Mouse (Mus musculus) liver, embryonic 11.5 days (tissue): ENCODE results near the gene Kif5c. TPM values are rescaled to one million over a fixed set of nuclear protein-coding genes. Genes with fewer than 3 reads are reported as not detected.

Experiments used
- ATAC-seq: fragments of 200-750 bp; cut with Nextera tagmentation; replicated peaks from 2 replicates; pipeline ENCODE4 v1.8.0; 2017; ENCODE audit warnings: moderate number of reproducible peaks, mild to moderate bottlenecking, moderate TSS enrichment, moderate library complexity; ENCODE audit not compliant: low FRiP score
- DNase-seq: peaks from one replicate; pipeline ENCODE4 v3.0.0-alpha.2; 2017; ENCODE audit warnings: low spot score
- H3K27ac ChIP-seq: fragments of 300-500 bp; sonication (generic); 2 replicates; pipeline ENCODE4 v1.5.1; 2014; ENCODE audit warnings: mild to moderate bottlenecking, low read depth, low read length, control low read depth
- H3K27me3 ChIP-seq: fragments of 300-500 bp; sonication (generic); replicated peaks from 2 replicates; pipeline ENCODE4 v1.6.1; 2014; ENCODE audit warnings: low read length, mixed read lengths; ENCODE audit not compliant: control insufficient read depth, insufficient read depth
- H3K36me3 ChIP-seq: fragments of 300-500 bp; sonication (generic); 2 replicates; pipeline ENCODE4 v1.6.1; 2014; ENCODE audit warnings: mild to moderate bottlenecking, low read length, moderate library complexity, mixed read lengths; ENCODE audit not compliant: control insufficient read depth, insufficient read depth
- H3K4me1 ChIP-seq: fragments of 300-500 bp; sonication (generic); replicated peaks from 2 replicates; pipeline ENCODE4 v1.6.1; 2014; ENCODE audit warnings: low read length, mixed read lengths; ENCODE audit not compliant: control insufficient read depth, insufficient read depth
- H3K4me2 ChIP-seq: fragments of 300-500 bp; sonication (generic); 2 replicates; pipeline ENCODE4 v1.6.1; 2014; ENCODE audit warnings: mild to moderate bottlenecking, control low read depth, moderate library complexity
- H3K4me3 ChIP-seq: fragments of 300-500 bp; sonication (generic); 2 replicates; pipeline ENCODE4 v1.5.1; 2014; ENCODE audit warnings: low read depth, low read length, control low read depth
- H3K9ac ChIP-seq: fragments of 300-500 bp; sonication (generic); 2 replicates; pipeline ENCODE4 v1.6.1; 2014; ENCODE audit warnings: low read depth, low read length, control low read depth
- H3K9me3 ChIP-seq: fragments of 300-500 bp; sonication (generic); 2 replicates; pipeline ENCODE4 v1.6.1; 2016; ENCODE audit warnings: low read length, inconsistent platforms, mixed read lengths; ENCODE audit not compliant: control insufficient read depth
- WGBS: fragments of 180-500 bp; shearing (Covaris S2); extraction: QIAGEN DNeasy Blood & Tissue Kit; methylation state at CpG from one replicate; pipeline ENCODE4 v1.1.7; 2014; 5-methylcytosine and 5-hydroxymethylcytosine counted together
- polyA plus RNA-seq: library from polyadenylated mRNA; unstranded; fragments of >200 nt; fragmentation: Nextera tagmentation; extraction: Ambion mirVana; gene quantifications from 2 replicates; pipeline ENCODE4 v1.2.1, GENCODE M21; 2014

The Kif5c gene
- polyA plus RNA-seq, 1 experiment from 2014 or later: 0.78 TPM

- ATAC-seq (no peak), DNase-seq (no peak)
- H3K9ac ChIP-seq: no peak overlapping the region
- H3K36me3 ChIP-seq: no peaks in the 10 kb centered on the region
- no peaks in the 10 kb centered on the region for H3K27me3 ChIP-seq
- no peak overlapping the region for H3K4me3 ChIP-seq
- no peaks in the 10 kb centered on the region for H3K4me1 ChIP-seq
- H3K9me3 ChIP-seq: no peaks in the 10 kb centered on the region
- H3K4me2 ChIP-seq: no peak overlapping the region
- WGBS: 62% methylated on average over 7 of the region's 7 CpGs
- H3K27ac ChIP-seq: no peak overlapping the region
Observed at GRCm38 (mm10) chr2:49746947-49747346, 127.8 kb downstream of the Kif5c start.

GRCm38 (mm10) chr2:49747670-49748069, 128.6 kb downstream of the Kif5c start:
- Histone ChIP-seq H3K4me2 (no peak overlapping the region), H3K27ac (no peak overlapping the region), H3K4me1 (no peaks in the 10 kb centered on the region), H3K27me3 (no peaks in the 10 kb centered on the region), H3K9me3 (no peaks in the 10 kb centered on the region), H3K9ac (no peak overlapping the region), H3K36me3 (no peaks in the 10 kb centered on the region), H3K4me3 (no peak overlapping the region)
- no peak for ATAC-seq
- 89% methylated on average over 2 of the region's 2 CpGs for WGBS
- no peak for DNase-seq

- Histone ChIP-seq H3K9ac (no peak overlapping the region), H3K9me3 (no peaks in the 10 kb centered on the region), H3K4me3 (no peak overlapping the region), H3K4me2 (no peak overlapping the region), H3K36me3 (no peaks in the 10 kb centered on the region), H3K27ac (no peak overlapping the region), H3K27me3 (no peaks in the 10 kb centered on the region), H3K4me1 (no peaks in the 10 kb centered on the region)
- ATAC-seq: no peak
- 74% methylated on average over 14 of the region's 14 CpGs for WGBS
- DNase-seq: no peak
Observed at GRCm38 (mm10) chr2:49748628-49749342, 129.7 kb downstream of the Kif5c start.

GRCm38 (mm10) chr2:49749730-49750576, 130.9 kb downstream of the Kif5c start:
- Histone ChIP-seq H3K4me3 (no peak overlapping the region), H3K36me3 (no peaks in the 10 kb centered on the region), H3K27me3 (no peaks in the 10 kb centered on the region), H3K27ac (no peak overlapping the region), H3K4me2 (no peak overlapping the region), H3K9ac (no peak overlapping the region), H3K9me3 (no peaks in the 10 kb centered on the region), H3K4me1 (no peaks in the 10 kb centered on the region)
- ATAC-seq (no peak), DNase-seq (no peak)
- 74% methylated on average over 11 of the region's 11 CpGs for WGBS

GRCm38 (mm10) chr2:49751544-49752210, 132.6 kb downstream of the Kif5c start:
- H3K4me3 ChIP-seq: no peak overlapping the region
- H3K9me3 ChIP-seq: no peaks in the 10 kb centered on the region
- H3K9ac ChIP-seq: no peak overlapping the region
- H3K36me3 ChIP-seq: no peaks in the 10 kb centered on the region
- H3K27ac ChIP-seq: no peak overlapping the region
- ATAC-seq (no peak), DNase-seq (no peak)
- H3K4me2 ChIP-seq: no peak overlapping the region
- no peaks in the 10 kb centered on the region for H3K4me1 ChIP-seq
- 77% methylated on average over 10 of the region's 10 CpGs for WGBS
- H3K27me3 ChIP-seq: no peaks in the 10 kb centered on the region

- H3K4me2 ChIP-seq: no peak overlapping the region
- no peak for DNase-seq
- no peaks in the 10 kb centered on the region for H3K27me3 ChIP-seq
- no peaks in the 10 kb centered on the region for H3K4me1 ChIP-seq
- no peak overlapping the region for H3K4me3 ChIP-seq
- 80% methylated on average over 8 of the region's 8 CpGs for WGBS
- no peak for ATAC-seq
- no peak overlapping the region for H3K27ac ChIP-seq
- H3K36me3 ChIP-seq: no peaks in the 10 kb centered on the region
- no peak overlapping the region for H3K9ac ChIP-seq
- no peaks in the 10 kb centered on the region for H3K9me3 ChIP-seq
Observed at GRCm38 (mm10) chr2:49752211-49752607, 133.1 kb downstream of the Kif5c start.

- Histone ChIP-seq H3K4me3 (no peak overlapping the region), H3K27me3 (no peaks in the 10 kb centered on the region), H3K9me3 (no peaks in the 10 kb centered on the region), H3K36me3 (no peaks in the 10 kb centered on the region), H3K4me2 (no peak overlapping the region), H3K9ac (no peak overlapping the region), H3K4me1 (no peaks in the 10 kb centered on the region), H3K27ac (no peak overlapping the region)
- ATAC-seq (no peak), DNase-seq (no peak)
- WGBS: 76% methylated on average over 3 of the region's 3 CpGs
Observed at GRCm38 (mm10) chr2:49753062-49753461, 134.0 kb downstream of the Kif5c start.

- no peak for DNase-seq
Observed at GRCm38 (mm10) chr2:49755054-49755453, 136.0 kb downstream of the Kif5c start.

More at GRCm38 (mm10) chr2:49755054-49755453, 136.0 kb downstream of the Kif5c start:
- Histone ChIP-seq H3K27me3 (no peaks in the 10 kb centered on the region), H3K9ac (no peak overlapping the region), H3K9me3 (no peaks in the 10 kb centered on the region), H3K4me3 (no peak overlapping the region), H3K27ac (no peak overlapping the region), H3K4me2 (no peak overlapping the region), H3K4me1 (no peaks in the 10 kb centered on the region), H3K36me3 (no peaks in the 10 kb centered on the region)
- 52% methylated on average over 2 of the region's 2 CpGs for WGBS
- ATAC-seq: no peak
